Mouse (Mus musculus) right cerebral cortex, postnatal 4 days (tissue): ENCODE measurements around the gene Hspa8.
"Not testable (repeated sequence)": the region's sequence is repeated elsewhere in the genome, so short reads cannot be mapped to it uniquely, and the experiment has no call there.

Experiments used
- DNase-seq: peaks from one replicate; pipeline ENCODE4 v3.0.0-alpha.2; 2022

Gene Hspa8

GRCm38 (mm10) chr9:40800675-40801612, at the start of gene Hspa8:
TSS of gene Hspa8 (plus strand) at chr9:40800984.
- peak; percentile 99 for DNase-seq

- no peak for DNase-seq
These were observed 49.0 kb upstream of the Hspa8 start for GRCm38 (mm10) chr9:40751749-40752148.

GRCm38 (mm10) chr9:40756401-40756800, 44.4 kb upstream of the Hspa8 start:
- DNase-seq: peak; percentile 44

- peak; percentile 47 for DNase-seq
These were observed 43.6 kb upstream of the Hspa8 start for GRCm38 (mm10) chr9:40757105-40757626.

- DNase-seq: peak; percentile 73
These were observed 43.0 kb upstream of the Hspa8 start for GRCm38 (mm10) chr9:40757685-40758270.

GRCm38 (mm10) chr9:40762354-40762753, 38.4 kb upstream of the Hspa8 start:
- no peak for DNase-seq

GRCm38 (mm10) chr9:40764887-40765580, 35.8 kb upstream of the Hspa8 start:
- DNase-seq: no peak

GRCm38 (mm10) chr9:40765581-40765940, 35.2 kb upstream of the Hspa8 start:
- DNase-seq: no peak

GRCm38 (mm10) chr9:40766058-40766605, 34.7 kb upstream of the Hspa8 start:
- no peak for DNase-seq

GRCm38 (mm10) chr9:40767946-40768345, 32.8 kb upstream of the Hspa8 start:
- DNase-seq: no peak

GRCm38 (mm10) chr9:40772246-40772645, 28.5 kb upstream of the Hspa8 start:
- no peak for DNase-seq

GRCm38 (mm10) chr9:40773142-40773541, 27.6 kb upstream of the Hspa8 start:
- DNase-seq: not testable (repeated sequence)

- DNase-seq: no peak
These were observed 26.9 kb upstream of the Hspa8 start for GRCm38 (mm10) chr9:40773869-40774268.

- DNase-seq: no peak
These were observed 24.7 kb upstream of the Hspa8 start for GRCm38 (mm10) chr9:40776044-40776443.

GRCm38 (mm10) chr9:40776459-40777248, 24.1 kb upstream of the Hspa8 start:
- no peak for DNase-seq

GRCm38 (mm10) chr9:40780111-40780510, 20.7 kb upstream of the Hspa8 start:
- DNase-seq: no peak

- DNase-seq: no peak
These were observed 19.7 kb upstream of the Hspa8 start for GRCm38 (mm10) chr9:40780892-40781725.

GRCm38 (mm10) chr9:40781726-40782581, 18.8 kb upstream of the Hspa8 start:
- DNase-seq: no peak

- no peak for DNase-seq
These were observed 17.0 kb upstream of the Hspa8 start for GRCm38 (mm10) chr9:40783641-40784373.
